Mouse (Mus musculus) CH12.LX (cell line): Measurements from ENCODE around the gene Ttc7b. TPM values are rescaled to one million over a fixed set of nuclear protein-coding genes. Genes with fewer than 3 reads are reported as not detected.

Experiments used
- DNase-seq: peaks from one replicate; pipeline ENCODE4 v3.0.0-alpha.2; 2013; ENCODE audit errors: extremely low read depth
- H3K27ac ChIP-seq: 2 replicates; pipeline ENCODE4 v1.5.1; 2012; ENCODE audit warnings: low read depth, mild to moderate bottlenecking, control low read depth, moderate library complexity; ENCODE audit not compliant: insufficient read depth
- H3K27me3 ChIP-seq: replicated peaks from 2 replicates; pipeline ENCODE3; 2012; ENCODE audit warnings: inconsistent platforms
- H3K36me3 ChIP-seq, 2 experiments: replicated peaks in 1 of 2; 2 replicates each; pipeline versions ENCODE3 to v1.6.1; 2012; ENCODE audit warnings: inconsistent platforms in 1 of 2, low read length in 1 of 2, mild to moderate bottlenecking in 1 of 2, mixed read lengths in 1 of 2, moderate library complexity in 1 of 2; ENCODE audit not compliant: control insufficient read depth in 1 of 2, insufficient read depth in 1 of 2
- H3K4me1 ChIP-seq, 2 experiments: 2 replicates each; pipeline ENCODE4 v1.6.1; 2012; ENCODE audit warnings: inconsistent platforms in 1 of 2, moderate library complexity in 1 of 2; ENCODE audit not compliant: insufficient read depth in 2 of 2, control insufficient read depth in 1 of 2
- H3K4me2 ChIP-seq: 2 replicates; pipeline ENCODE4 v1.6.1; 2012; ENCODE audit warnings: low read depth, mild to moderate bottlenecking, control low read depth; ENCODE audit not compliant: poor library complexity, insufficient read depth, severe bottlenecking
- H3K4me3 ChIP-seq, 3 experiments: fragments of 150-350 bp in 1 of 3; sonication (generic) in 1 of 3; replicated peaks in 1 of 3; 2 replicates each; pipeline versions ENCODE3 to v1.5.1; 2011 to 2012; ENCODE audit warnings: low read depth in 2 of 3, low read length in 2 of 3, mild to moderate bottlenecking in 2 of 3, moderate library complexity in 2 of 3, control low read depth in 1 of 3, improper control_type of control experiment in 1 of 3, inconsistent platforms in 1 of 3, mixed read lengths in 1 of 3; ENCODE audit not compliant: poor library complexity in 1 of 3
- H3K79me2 ChIP-seq: replicated peaks from 2 replicates; pipeline ENCODE4 v1.6.1; 2012; ENCODE audit warnings: mild to moderate bottlenecking, moderate library complexity; ENCODE audit not compliant: control insufficient read depth, poor library complexity, insufficient read depth, severe bottlenecking; ENCODE audit errors: extremely low read depth
- H3K9ac ChIP-seq: 2 replicates; pipeline ENCODE4 v1.6.1; 2012; ENCODE audit warnings: low read depth, mild to moderate bottlenecking, control low read depth, moderate library complexity; ENCODE audit not compliant: insufficient read depth
- H3K9me3 ChIP-seq: replicated peaks from 2 replicates; pipeline ENCODE3; 2012; ENCODE audit warnings: low read length, inconsistent platforms, mixed read lengths
- BHLHE40 ChIP-seq: IDR thresholded peaks from 2 replicates; pipeline ENCODE4 v1.6.1; 2011; ENCODE audit warnings: mild to moderate bottlenecking, low read depth, low read length, improper control_type of control experiment
- CHD1 ChIP-seq: IDR thresholded peaks from 2 replicates; pipeline ENCODE4 v1.6.1; 2012; ENCODE audit warnings: low read depth, low read length, improper control_type of control experiment, inconsistent platforms
- CTCF ChIP-seq, 2 experiments: IDR thresholded peaks in 1 of 2; conservative IDR thresholded peaks in 1 of 2; 2 replicates each; pipeline ENCODE4 v1.5.1; 2011 to 2012; ENCODE audit warnings: low read depth in 2 of 2, low read length in 2 of 2, improper control_type of control experiment in 1 of 2, inconsistent platforms in 1 of 2, mild to moderate bottlenecking in 1 of 2, moderate library complexity in 1 of 2
- EP300 ChIP-seq: IDR thresholded peaks from 2 replicates; pipeline ENCODE4 v1.6.1; 2011; ENCODE audit warnings: low read length, improper control_type of control experiment
- ETS1 ChIP-seq: conservative IDR thresholded peaks from 2 replicates; pipeline ENCODE4 v1.6.1; 2012; ENCODE audit warnings: low read depth, mild to moderate bottlenecking, inconsistent platforms, low read length, improper control_type of control experiment, moderate library complexity
- HCFC1 ChIP-seq: IDR thresholded peaks from 2 replicates; pipeline ENCODE4 v1.6.1; 2012; ENCODE audit warnings: low read depth, mild to moderate bottlenecking, inconsistent platforms, low read length, improper control_type of control experiment
- IRF4 ChIP-seq: IDR thresholded peaks from 2 replicates; pipeline ENCODE4 v1.6.1; 2014; ENCODE audit warnings: low read depth, mild to moderate bottlenecking, inconsistent platforms, low read length, improper control_type of control experiment
- JUN ChIP-seq: IDR thresholded peaks from 2 replicates; pipeline ENCODE4 v1.6.1; 2011; ENCODE audit warnings: low read depth, mild to moderate bottlenecking, low read length, improper control_type of control experiment, moderate library complexity; ENCODE audit not compliant: insufficient read depth
- JUND ChIP-seq: conservative IDR thresholded peaks from 2 replicates; pipeline ENCODE4 v1.6.1; 2011; ENCODE audit warnings: low read depth, low read length, improper control_type of control experiment
- KAT2A ChIP-seq: IDR thresholded peaks from 2 replicates; pipeline ENCODE4 v1.6.1; 2012; ENCODE audit warnings: low read length, improper control_type of control experiment, inconsistent platforms; ENCODE audit not compliant: insufficient replicate concordance
- MAZ ChIP-seq: IDR thresholded peaks from 2 replicates; pipeline ENCODE4 v1.6.1; 2012; ENCODE audit warnings: low read depth, mild to moderate bottlenecking, inconsistent platforms, low read length, improper control_type of control experiment, moderate library complexity
- MEF2A ChIP-seq: IDR thresholded peaks from 2 replicates; pipeline ENCODE4 v1.6.1; 2014; ENCODE audit warnings: low read depth, mild to moderate bottlenecking, inconsistent platforms, low read length, improper control_type of control experiment, borderline replicate concordance
- NELFE ChIP-seq: IDR thresholded peaks from 2 replicates; pipeline ENCODE4 v1.6.1; 2011; ENCODE audit warnings: low read depth, low read length, improper control_type of control experiment
- POLR2AphosphoS2 ChIP-seq: IDR thresholded peaks from 2 replicates; pipeline ENCODE4 v1.6.1; 2011; ENCODE audit warnings: low read depth, low read length, improper control_type of control experiment
- RAD21 ChIP-seq: IDR thresholded peaks from 2 replicates; pipeline ENCODE4 v1.6.1; 2011; ENCODE audit warnings: low read depth, mild to moderate bottlenecking, low read length, improper control_type of control experiment, moderate library complexity
- RCOR1 ChIP-seq: conservative IDR thresholded peaks from 2 replicates; pipeline ENCODE4 v1.6.1; 2012; ENCODE audit warnings: low read depth, mild to moderate bottlenecking, inconsistent platforms, low read length, improper control_type of control experiment
- USF1 ChIP-seq: IDR thresholded peaks from 2 replicates; pipeline ENCODE4 v1.6.1; 2014; ENCODE audit warnings: low read depth, mild to moderate bottlenecking, inconsistent platforms, low read length, improper control_type of control experiment
- USF2 ChIP-seq: conservative IDR thresholded peaks from 2 replicates; pipeline ENCODE4 v1.6.1; 2011; ENCODE audit warnings: low read depth, low read length, improper control_type of control experiment
- ZKSCAN1 ChIP-seq: IDR thresholded peaks from 2 replicates; pipeline ENCODE4 v1.6.1; 2012; ENCODE audit warnings: low read depth, inconsistent platforms, low read length, improper control_type of control experiment, borderline replicate concordance
- ZMIZ1 ChIP-seq: IDR thresholded peaks from 2 replicates; pipeline ENCODE4 v1.6.1; 2012; ENCODE audit warnings: low read depth, mild to moderate bottlenecking, inconsistent platforms, low read length, improper control_type of control experiment
- ZNF384 ChIP-seq: IDR thresholded peaks from 2 replicates; pipeline ENCODE4 v1.6.1; 2012; ENCODE audit warnings: low read depth, low read length, improper control_type of control experiment, inconsistent platforms
- dilution Hi-C: fragments of 300-500 bp; cut with MboI; formaldehyde crosslinking; loops from 2 replicates; pipeline ENCODE4 v1.14.3; 2020; ENCODE audit warnings: low sequenced_read_pairs; ENCODE audit not compliant: extremely low pct_unique_long_range_greater_than_20kb, extremely low pct_ligation_motif_present
- in situ Hi-C: fragments of 300-500 bp; cut with MboI; formaldehyde crosslinking; loops from 3 replicates; pipeline ENCODE4 v1.14.3; 2019; ENCODE audit warnings: low sequenced_read_pairs, low pct_ligation_motif_present, low pct_unique_long_range_greater_than_20kb, mixed read lengths
- polyA plus RNA-seq: library from polyadenylated mRNA; unstranded; fragments of >175 nt; gene quantifications from 2 replicates; pipeline ENCODE4 v1.2.1, GENCODE M21; 2012; ENCODE audit warnings: low read depth; ENCODE audit not compliant: insufficient read length
- total RNA-seq, 2 experiments: library from RNA; depleted of rRNA; stranded (reverse); fragments of 300-350 nt in 1 of 2; fragments of >200 nt in 1 of 2; gene quantifications; 2 replicates each; pipeline ENCODE4 v1.2.3; 2012 to 2014

Ttc7b gene
- total and polyA plus RNA-seq, 3 experiments, result 7.8 to 18.3 (median 12.7) TPM

- no peak overlapping the region for H3K4me3 ChIP-seq
- DNase-seq, result no peak
- no peaks in the 10 kb centered on the region for H3K27me3 ChIP-seq
- dilution Hi-C loops (no loop called here), in situ Hi-C loops (no loop called here)
- H3K4me1 ChIP-seq, result peaks cover 6 to 15% of the 10 kb centered on the region in 2 experiments; a peak in 3 of 4 replicates
- no peak overlapping the region for H3K27ac ChIP-seq
- H3K9ac ChIP-seq, result no peak overlapping the region
- H3K9me3 ChIP-seq, result peaks cover 6% of the 10 kb centered on the region
- peaks cover 0 to 63% of the 10 kb centered on the region in 2 experiments for H3K36me3 ChIP-seq
- TF ChIP-seq ZMIZ1 (no peak), ETS1 (no peak), MEF2A (no peak), POLR2AphosphoS2 (no peak), USF1 (no peak)
- H3K4me2 ChIP-seq, result no peak overlapping the region
- H3K79me2 ChIP-seq, result 0 out of 2 replicates have a peak, but pooled peaks cover 2% of the 10 kb centered on the region
Measured at GRCm38 (mm10) chr12:100514611-100515010, 6.0 kb downstream of the Ttc7b start.

- in situ Hi-C loops (no loop called here), dilution Hi-C loops (no loop called here)
- TF ChIP-seq USF1, result no peak
- TF ChIP-seq JUND, result no peak
- no peak for TF ChIP-seq USF2
- no peak for TF ChIP-seq POLR2AphosphoS2
- no peak for TF ChIP-seq MEF2A
- TF ChIP-seq RCOR1, result no peak
- TF ChIP-seq ZKSCAN1, result no peak
- no peak for TF ChIP-seq HCFC1
- TF ChIP-seq CHD1, result no peak
- TF ChIP-seq MAZ, result no peak
- no peak for TF ChIP-seq BHLHE40
- TF ChIP-seq ZNF384, result no peak
- TF ChIP-seq EP300, result no peak
- TF ChIP-seq CTCF (conservative IDR thresholded peaks at IDR 0.05 in 1 of 2, IDR thresholded peaks at IDR 0.05 in 1 of 2; ENCODE audit: low read depth in 2 of 2, low read length in 2 of 2), result no peak
- TF ChIP-seq JUN, result no peak
- TF ChIP-seq IRF4, result no peak
- no peak for TF ChIP-seq KAT2A
- no peak for TF ChIP-seq NELFE
- TF ChIP-seq RAD21, result no peak
- Histone ChIP-seq H3K27me3 (no peaks in the 10 kb centered on the region), H3K9me3 (peaks cover 6% of the 10 kb centered on the region), H3K4me3 (no peak overlapping the region), H3K4me2 (no peak overlapping the region), H3K4me1 (0 out of 4 replicates have a peak, but pooled peaks cover 0 to under 1% of the 10 kb centered on the region in 2 experiments), H3K79me2 (no peaks in the 10 kb centered on the region), H3K27ac (no peak overlapping the region), H3K9ac (no peak overlapping the region), H3K36me3 (peaks cover 0 to 60% of the 10 kb centered on the region in 2 experiments)
- DNase-seq, result no peak
Measured at GRCm38 (mm10) chr12:100513131-100513530, 7.5 kb downstream of the Ttc7b start.
